In the genomic region with DNA sequence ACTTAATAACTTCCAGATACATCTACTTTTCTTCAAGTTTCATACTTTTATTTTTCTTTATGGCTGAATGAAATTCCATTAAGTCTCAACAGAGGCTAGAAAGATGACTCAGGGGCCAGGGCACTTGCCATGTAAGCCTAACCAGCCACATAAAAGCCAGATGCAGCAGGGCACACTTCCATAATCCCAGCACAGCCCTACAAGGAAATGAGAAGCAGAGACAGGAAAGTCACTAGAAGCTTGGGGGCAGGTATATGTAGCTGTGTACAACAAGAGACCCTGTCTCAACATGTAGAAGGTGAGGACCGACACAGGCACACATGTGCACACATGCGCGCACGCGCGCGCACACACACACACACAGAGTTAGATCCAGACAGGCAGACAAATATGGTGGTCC, we compare ENCODE assay signal across 16 mouse cellular contexts. TPM values are rescaled to one million over a fixed set of nuclear protein-coding genes. Genes with fewer than 3 reads are reported as not detected.
A peak's percentile ranks its signal among the peaks of the same experiment; 100 is the strongest.
DNase-seq lines count a peak whose midpoint lies in the region; ATAC-seq and TF ChIP-seq lines count a peak whose summit lies in the region.
"Had no signal": no experiment of that assay in that cellular context is flagged by ENCODE, and none has a peak within 500 bp of the region (broad histone marks: within the 10 kb centered on the region; RNA-seq: fewer than 3 reads in every experiment).

No protein-coding gene starts in this region.

- H3K4me2 ChIP-seq in heart, embryonic 12.5 days = no peak overlapping the region
- H3K4me2 ChIP-seq in heart, embryonic 11.5 days = no peak overlapping the region
- no peak overlapping the region for H3K4me2 ChIP-seq in liver, embryonic 15.5 days
- no peak overlapping the region for H3K4me2 ChIP-seq in liver, postnatal 0 days (ENCODE audit: low read depth, low read length)
- H3K4me2 ChIP-seq in embryonic facial prominence, embryonic 14.5 days (ENCODE audit: low read depth, low read length) = no peak overlapping the region
- H3K4me2 ChIP-seq: embryonic facial prominence, embryonic 12.5 days; forebrain, embryonic 15.5 days had no signal

- no peak for TF ChIP-seq EP300 in liver, postnatal 0 days (IDR thresholded peaks at IDR 0.05; ENCODE audit: low read depth)

- peaks cover 11% of the 10 kb centered on the region for H3K36me3 ChIP-seq in heart, embryonic 12.5 days
- no peaks in the 10 kb centered on the region for H3K36me3 ChIP-seq in heart, embryonic 11.5 days (ENCODE audit: control insufficient read depth, insufficient read depth, low read length)
- H3K36me3 ChIP-seq in liver, embryonic 15.5 days (replicated peaks) = 0 out of 2 replicates have a peak, but pooled peaks cover 3% of the 10 kb centered on the region
- H3K36me3 ChIP-seq in liver, postnatal 0 days (replicated peaks; ENCODE audit: insufficient read depth, low read length) = no peaks in the 10 kb centered on the region
- peaks cover 8% of the 10 kb centered on the region; the same call in 1 of the 2 replicates for H3K36me3 ChIP-seq in embryonic facial prominence, embryonic 14.5 days (ENCODE audit: control insufficient read depth, insufficient read depth, low read length)
- H3K36me3 ChIP-seq: forebrain, embryonic 15.5 days had no signal

- H3K27me3 ChIP-seq in heart, embryonic 12.5 days (replicated peaks) = no peaks in the 10 kb centered on the region
- no peaks in the 10 kb centered on the region for H3K27me3 ChIP-seq in heart, embryonic 11.5 days (ENCODE audit: control insufficient read depth, insufficient read depth, low read length)
- H3K27me3 ChIP-seq in liver, embryonic 15.5 days = no peaks in the 10 kb centered on the region
- H3K27me3 ChIP-seq in liver, postnatal 0 days (ENCODE audit: insufficient read depth, low read length) = no peaks in the 10 kb centered on the region
- H3K27me3 ChIP-seq in embryonic facial prominence, embryonic 14.5 days (replicated peaks; ENCODE audit: control insufficient read depth, insufficient read depth, low read length) = no peaks in the 10 kb centered on the region
- H3K27me3 ChIP-seq: embryonic facial prominence, embryonic 12.5 days; forebrain, embryonic 15.5 days had no signal

- peak overlapping the region; percentile 40; the same call in 1 of the 2 replicates for H3K27ac ChIP-seq in heart, embryonic 12.5 days (ENCODE audit: poor library complexity, severe bottlenecking)
- no peak overlapping the region for H3K27ac ChIP-seq in heart, embryonic 11.5 days (ENCODE audit: low read depth, low read length)
- 0 out of 2 replicates have a peak overlapping the region, but pooled peaks have one; percentile 39 for H3K27ac ChIP-seq in liver, embryonic 15.5 days (replicated peaks)
- no peak overlapping the region for H3K27ac ChIP-seq in liver, postnatal 0 days (ENCODE audit: low read depth)
- no peak overlapping the region for H3K27ac ChIP-seq in embryonic facial prominence, embryonic 14.5 days (replicated peaks; ENCODE audit: low read depth, low read length)
- H3K27ac ChIP-seq: forebrain, embryonic 15.5 days; liver, embryonic 14.5 days; midbrain, embryonic 10.5 days had no signal

- no peak overlapping the region for H3K4me3 ChIP-seq in heart, embryonic 12.5 days
- no peak overlapping the region for H3K4me3 ChIP-seq in heart, embryonic 11.5 days (ENCODE audit: low read depth, low read length)
- H3K4me3 ChIP-seq in liver, embryonic 15.5 days (replicated peaks) = no peak overlapping the region
- H3K4me3 ChIP-seq in liver, postnatal 0 days (ENCODE audit: low read depth, low read length) = no peak overlapping the region
- no peak overlapping the region for H3K4me3 ChIP-seq in embryonic facial prominence, embryonic 14.5 days (ENCODE audit: low read depth, low read length)
- H3K4me3 ChIP-seq: embryonic facial prominence, embryonic 12.5 days; forebrain, embryonic 15.5 days; midbrain, embryonic 10.5 days had no signal

- no peak for ATAC-seq in heart, embryonic 12.5 days (ENCODE audit: insufficient number of reproducible peaks, low FRiP score)
- no peak for ATAC-seq in heart, embryonic 11.5 days (replicated peaks; ENCODE audit: insufficient number of reproducible peaks, low FRiP score, low TSS enrichment)
- ATAC-seq in liver, embryonic 15.5 days (ENCODE audit: insufficient read depth) = no peak
- no peak for ATAC-seq in liver, postnatal 0 days
- ATAC-seq in embryonic facial prominence, embryonic 14.5 days (ENCODE audit: low read depth) = peak; percentile 39; the same call in 1 of the 2 replicates
- ATAC-seq: activated CD4-positive, CD25-positive, alpha-beta regulatory T cell, adult 4 months; forebrain, embryonic 15.5 days had no signal

- WGBS in heart, embryonic 12.5 days = 97% methylated on average over 7 of the region's 7 CpGs
- 97% methylated on average over 7 of the region's 7 CpGs for WGBS in heart, embryonic 11.5 days (ENCODE audit: insufficient replicate concordance)
- 96% methylated on average over 7 of the region's 7 CpGs for WGBS in liver, embryonic 15.5 days (ENCODE audit: insufficient replicate concordance)
- 97% methylated on average over 7 of the region's 7 CpGs for WGBS in liver, postnatal 0 days (ENCODE audit: insufficient replicate concordance)
- WGBS in embryonic facial prominence, embryonic 14.5 days = 83% methylated on average over 7 of the region's 7 CpGs

- no peak for TF ChIP-seq CTCF in liver, postnatal 0 days (IDR thresholded peaks at IDR 0.05; ENCODE audit: low read depth)

- peaks cover 42% of the 10 kb centered on the region for H3K4me1 ChIP-seq in heart, embryonic 12.5 days (replicated peaks)
- peaks cover 27% of the 10 kb centered on the region for H3K4me1 ChIP-seq in heart, embryonic 11.5 days (ENCODE audit: control insufficient read depth, insufficient read depth, low read length)
- H3K4me1 ChIP-seq in liver, embryonic 15.5 days (replicated peaks) = peaks cover 62% of the 10 kb centered on the region
- H3K4me1 ChIP-seq in liver, postnatal 0 days (ENCODE audit: insufficient read depth) = peaks cover 40% of the 10 kb centered on the region
- peaks cover 27% of the 10 kb centered on the region for H3K4me1 ChIP-seq in embryonic facial prominence, embryonic 14.5 days (ENCODE audit: control insufficient read depth, insufficient read depth, low read length)

- no peak for DNase-seq in liver, postnatal 0 days
- DNase-seq in embryonic facial prominence, embryonic 14.5 days (ENCODE audit: low spot score) = no peak
- DNase-seq in adrenal gland, adult (ENCODE audit: inconsistent age in 2 of 2, low spot score in 1 of 2) = no peak
- DNase-seq in frontal cortex, postnatal 36 days (ENCODE audit: low spot score in 2 of 2) = no peak
- DNase-seq: cerebellum, postnatal 25 days; heart, postnatal 36 days; kidney, postnatal 10 days; thymus, postnatal 4 days had no signal

- no peak overlapping the region for H3K9ac ChIP-seq in heart, embryonic 12.5 days
- H3K9ac ChIP-seq in heart, embryonic 11.5 days (ENCODE audit: low read depth, low read length) = no peak overlapping the region
- H3K9ac ChIP-seq in liver, embryonic 15.5 days = no peak overlapping the region
- no peak overlapping the region for H3K9ac ChIP-seq in liver, postnatal 0 days (replicated peaks)
- no peak overlapping the region for H3K9ac ChIP-seq in embryonic facial prominence, embryonic 14.5 days (ENCODE audit: low read depth, low read length)
- H3K9ac ChIP-seq: embryonic facial prominence, embryonic 12.5 days; forebrain, embryonic 15.5 days; liver, embryonic 14.5 days had no signal

- no peaks in the 10 kb centered on the region for H3K9me3 ChIP-seq in heart, embryonic 12.5 days (replicated peaks)
- H3K9me3 ChIP-seq in heart, embryonic 11.5 days (replicated peaks; ENCODE audit: control insufficient read depth, low read length) = no peaks in the 10 kb centered on the region
- no peaks in the 10 kb centered on the region for H3K9me3 ChIP-seq in liver, embryonic 15.5 days (replicated peaks)
- no peaks in the 10 kb centered on the region for H3K9me3 ChIP-seq in liver, postnatal 0 days (ENCODE audit: low read length)
- 0 out of 2 replicates have a peak, but pooled peaks cover 4% of the 10 kb centered on the region for H3K9me3 ChIP-seq in embryonic facial prominence, embryonic 14.5 days (ENCODE audit: control insufficient read depth, low read length)
- H3K9me3 ChIP-seq: forebrain, embryonic 15.5 days had no signal

RNA-seq across cellular contexts. Expression of a gene that starts 38.4 kb away (rescaled TPM):
- 22.3 and 26.9 TPM in 2 replicates for polyA plus RNA-seq in heart, embryonic 12.5 days (2016; fragmentation: Nextera tagmentation; extraction: Ambion mirVana)
- polyA plus RNA-seq in heart, embryonic 11.5 days (2014; fragmentation: Nextera tagmentation; extraction: Ambion mirVana) = 20.6 and 20.8 TPM in 2 replicates
- polyA plus RNA-seq in liver, embryonic 15.5 days (2015; fragmentation: Nextera tagmentation; extraction: Ambion mirVana) = 7.2 and 8.0 TPM in 2 replicates
- polyA plus RNA-seq in liver, postnatal 0 days (2015; fragmentation: Nextera tagmentation; extraction: Ambion mirVana) = 10.1 and 10.7 TPM in 2 replicates
- polyA plus RNA-seq in embryonic facial prominence, embryonic 14.5 days (2014; fragmentation: Nextera tagmentation; extraction: Ambion mirVana) = 38.7 and 39.8 TPM in 2 replicates

Comparison
In these comparisons a context has a peak if more than half of its experiments do, and no peak if none do; other contexts are left out.
1. H3K27ac ChIP-seq: peak in heart, embryonic 12.5 days (single experiment) and liver, embryonic 15.5 days (single experiment); none in heart, embryonic 11.5 days (single experiment), liver, postnatal 0 days (single experiment) and embryonic facial prominence, embryonic 14.5 days (single experiment).